In genomic region chr8:122585411-122585891, GRCm38 (mm10) we compare ENCODE assay signal across 13 mouse cellular contexts. TPM values are rescaled to one million over a fixed set of nuclear protein-coding genes. Genes with fewer than 3 reads are reported as not detected.
DNase-seq lines count a peak whose midpoint lies in the region; ATAC-seq and TF ChIP-seq lines count a peak whose summit lies in the region.
"Had no signal": no experiment of that assay in that cellular context is flagged by ENCODE, and none has a peak within 500 bp of the region (broad histone marks: within the 10 kb centered on the region; RNA-seq: fewer than 3 reads in every experiment).

No protein-coding gene starts in this region.

- no peak for TF ChIP-seq CTCF in stomach, postnatal 0 days (IDR thresholded peaks at IDR 0.05; ENCODE audit: low read depth)

- H3K9me3 ChIP-seq in kidney, embryonic 14.5 days (ENCODE audit: control insufficient read depth, low read length), result no peaks in the 10 kb centered on the region
- no peaks in the 10 kb centered on the region for H3K9me3 ChIP-seq in limb, embryonic 12.5 days
- no peaks in the 10 kb centered on the region for H3K9me3 ChIP-seq in stomach, postnatal 0 days (ENCODE audit: control insufficient read depth, low read length)
- H3K9me3 ChIP-seq: G1E had no signal

- no peak for DNase-seq in kidney, postnatal 25 days
- DNase-seq in adrenal gland, postnatal 36 days, result peak; percentile 43 to 52
- peak; percentile 75 for DNase-seq in stomach, postnatal 0 days (ENCODE audit: low spot score)
- no peak for DNase-seq in left cerebral cortex, postnatal 4 days
- no peak for DNase-seq in gastrocnemius, adult 8-10 months (ENCODE audit: low spot score in 2 of 2)
- DNase-seq: gastrocnemius, postnatal 10 days; heart, postnatal 14 days; kidney, adult 8-10 months; lung, postnatal 4 days; retina, postnatal 1 day had no signal

- H3K4me2 ChIP-seq in kidney, embryonic 14.5 days (replicated peaks; ENCODE audit: low read depth, low read length), result no peak overlapping the region
- no peak overlapping the region for H3K4me2 ChIP-seq in limb, embryonic 12.5 days
- no peak overlapping the region for H3K4me2 ChIP-seq in stomach, postnatal 0 days (replicated peaks; ENCODE audit: low read depth)

- no peaks in the 10 kb centered on the region for H3K36me3 ChIP-seq in kidney, embryonic 14.5 days (ENCODE audit: control insufficient read depth, insufficient read depth, low read length)
- no peaks in the 10 kb centered on the region for H3K36me3 ChIP-seq in limb, embryonic 12.5 days
- no peaks in the 10 kb centered on the region for H3K36me3 ChIP-seq in stomach, postnatal 0 days (ENCODE audit: control insufficient read depth, insufficient read depth, low read length)
- H3K36me3 ChIP-seq: G1E had no signal

- no peaks in the 10 kb centered on the region for H3K4me1 ChIP-seq in kidney, embryonic 14.5 days (ENCODE audit: control insufficient read depth, insufficient read depth, low read length)
- peaks cover 24% of the 10 kb centered on the region for H3K4me1 ChIP-seq in limb, embryonic 12.5 days (replicated peaks)
- no peaks in the 10 kb centered on the region for H3K4me1 ChIP-seq in stomach, postnatal 0 days (replicated peaks; ENCODE audit: control insufficient read depth, insufficient read depth)

- ATAC-seq in kidney, embryonic 14.5 days (ENCODE audit: low FRiP score, low TSS enrichment), result no peak
- ATAC-seq in limb, embryonic 12.5 days (ENCODE audit: insufficient number of reproducible peaks, insufficient read depth, low FRiP score, low TSS enrichment, low read depth), result no peak
- ATAC-seq in stomach, postnatal 0 days (ENCODE audit: low FRiP score, low TSS enrichment), result peak; percentile 70

- no peak overlapping the region for H3K9ac ChIP-seq in kidney, embryonic 14.5 days (ENCODE audit: low read depth, low read length)
- no peak overlapping the region for H3K9ac ChIP-seq in limb, embryonic 12.5 days (replicated peaks)
- no peak overlapping the region for H3K9ac ChIP-seq in stomach, postnatal 0 days (ENCODE audit: low read length)

- 39% methylated on average over 14 of the region's 14 CpGs for WGBS in kidney, embryonic 14.5 days
- WGBS in limb, embryonic 12.5 days, result 61% methylated on average over 14 of the region's 14 CpGs
- WGBS in stomach, postnatal 0 days, result 33% methylated on average over 14 of the region's 14 CpGs

- intact Hi-C loops in left cerebral cortex, postnatal 4 days (cut with DNase I), result no loop called here

- no peaks in the 10 kb centered on the region for H3K27me3 ChIP-seq in kidney, embryonic 14.5 days (ENCODE audit: control insufficient read depth, insufficient read depth, low read length)
- H3K27me3 ChIP-seq in limb, embryonic 12.5 days, result no peaks in the 10 kb centered on the region
- H3K27me3 ChIP-seq in stomach, postnatal 0 days (ENCODE audit: control insufficient read depth, insufficient read depth, low read length), result no peaks in the 10 kb centered on the region

- H3K27ac ChIP-seq in kidney, embryonic 14.5 days (ENCODE audit: low read depth, low read length), result peak overlapping the region; percentile 37; the same call in 1 of the 2 replicates
- peak overlapping the region; percentile 50; the same call in 1 of the 2 replicates for H3K27ac ChIP-seq in limb, embryonic 12.5 days
- peak overlapping the region; percentile 80 for H3K27ac ChIP-seq in stomach, postnatal 0 days (replicated peaks)

- no peak for TF ChIP-seq EP300 in stomach, postnatal 0 days (optimal IDR thresholded peaks at IDR 0.05)

- no peak overlapping the region for H3K4me3 ChIP-seq in kidney, embryonic 14.5 days (ENCODE audit: low read length)
- no peak overlapping the region for H3K4me3 ChIP-seq in limb, embryonic 12.5 days (replicated peaks)
- no peak overlapping the region for H3K4me3 ChIP-seq in stomach, postnatal 0 days (ENCODE audit: low read depth, low read length)

RNA-seq across cellular contexts. Expression of gene Aprt, which starts 8.7 kb away (rescaled TPM):
- 370 and 400 TPM in 2 replicates for polyA plus RNA-seq in kidney, embryonic 14.5 days (2014; fragmentation: Nextera tagmentation; extraction: Ambion mirVana)
- 10 to 100 TPM; 72.4 to 87.2 TPM for total RNA-seq in adrenal gland, postnatal 36 days (2021)
- polyA plus RNA-seq in limb, embryonic 12.5 days (2016; fragmentation: Nextera tagmentation; extraction: Ambion mirVana), result 299 and 305 TPM in 2 replicates
- 311 and 314 TPM in 2 replicates for polyA plus RNA-seq in stomach, postnatal 0 days (2015; fragmentation: Nextera tagmentation; extraction: Ambion mirVana)
- 100 to 1,000 TPM; 101 to 102 TPM for total RNA-seq in left cerebral cortex, postnatal 4 days (2021)
- 10 to 100 TPM; 42.7 to 49.4 (median 45.2) TPM for total RNA-seq in gastrocnemius, adult 8-10 months (2022)

RNA-seq across cellular contexts. Expression of gene Cdt1, which starts 17.6 kb away (rescaled TPM):
- polyA plus RNA-seq in kidney, embryonic 14.5 days (2014; fragmentation: Nextera tagmentation; extraction: Ambion mirVana), result 42.7 and 48.5 TPM in 2 replicates
- 1 to 10 TPM; 8.7 to 9.1 TPM for total RNA-seq in adrenal gland, postnatal 36 days (2021)
- 52.3 and 52.7 TPM in 2 replicates for polyA plus RNA-seq in limb, embryonic 12.5 days (2016; fragmentation: Nextera tagmentation; extraction: Ambion mirVana)
- 11.8 TPM in 2 replicates for polyA plus RNA-seq in stomach, postnatal 0 days (2015; fragmentation: Nextera tagmentation; extraction: Ambion mirVana)
- 1 to 10 TPM; 5.9 to 6.9 TPM for total RNA-seq in left cerebral cortex, postnatal 4 days (2021)
- total RNA-seq in gastrocnemius, adult 8-10 months (2022), result 1 to 10 TPM in 1 of 4 experiments, under 1 TPM in 3; 0.47 to 1.0 (median 0.83) TPM

RNA-seq across cellular contexts. Expression of gene Galns, which starts 25.8 kb away (rescaled TPM):
- polyA plus RNA-seq in kidney, embryonic 14.5 days (2014; fragmentation: Nextera tagmentation; extraction: Ambion mirVana), result 10.6 and 14.7 TPM in 2 replicates
- 1 to 10 TPM; 6.0 to 6.8 TPM for total RNA-seq in adrenal gland, postnatal 36 days (2021)
- 5.9 and 8.4 TPM in 2 replicates for polyA plus RNA-seq in limb, embryonic 12.5 days (2016; fragmentation: Nextera tagmentation; extraction: Ambion mirVana)
- polyA plus RNA-seq in stomach, postnatal 0 days (2015; fragmentation: Nextera tagmentation; extraction: Ambion mirVana), result 8.2 TPM in 2 replicates
- 10 to 100 TPM; 10.3 to 10.7 TPM for total RNA-seq in left cerebral cortex, postnatal 4 days (2021)
- total RNA-seq in gastrocnemius, adult 8-10 months (2022), result under 1 TPM; 0.92 to 0.96 (median 0.93) TPM

RNA-seq across cellular contexts. Expression of gene Trappc2l, which starts 26.0 kb away (rescaled TPM):
- polyA plus RNA-seq in kidney, embryonic 14.5 days (2014; fragmentation: Nextera tagmentation; extraction: Ambion mirVana), result 59.8 and 74.9 TPM in 2 replicates
- total RNA-seq in adrenal gland, postnatal 36 days (2021), result 10 to 100 TPM; 49.9 to 64.4 TPM
- polyA plus RNA-seq in limb, embryonic 12.5 days (2016; fragmentation: Nextera tagmentation; extraction: Ambion mirVana), result 39.0 and 48.0 TPM in 2 replicates
- polyA plus RNA-seq in stomach, postnatal 0 days (2015; fragmentation: Nextera tagmentation; extraction: Ambion mirVana), result 48.0 and 49.5 TPM in 2 replicates
- 10 to 100 TPM; 63.8 to 74.6 TPM for total RNA-seq in left cerebral cortex, postnatal 4 days (2021)
- total RNA-seq in gastrocnemius, adult 8-10 months (2022), result 10 to 100 TPM; 38.7 to 49.7 (median 44.0) TPM

RNA-seq across cellular contexts. Expression of gene Piezo1, which starts 34.3 kb away (rescaled TPM):
- 16.5 and 17.9 TPM in 2 replicates for polyA plus RNA-seq in kidney, embryonic 14.5 days (2014; fragmentation: Nextera tagmentation; extraction: Ambion mirVana)
- total RNA-seq in adrenal gland, postnatal 36 days (2021), result 10 to 100 TPM; 19.5 to 24.7 TPM
- 11.9 and 13.9 TPM in 2 replicates for polyA plus RNA-seq in limb, embryonic 12.5 days (2016; fragmentation: Nextera tagmentation; extraction: Ambion mirVana)
- polyA plus RNA-seq in stomach, postnatal 0 days (2015; fragmentation: Nextera tagmentation; extraction: Ambion mirVana), result 7.0 and 8.2 TPM in 2 replicates
- total RNA-seq in left cerebral cortex, postnatal 4 days (2021), result 10 to 100 TPM; 19.9 to 20.6 TPM
- 10 to 100 TPM; 11.7 to 14.4 (median 13.9) TPM for total RNA-seq in gastrocnemius, adult 8-10 months (2022)

Comparison
In these comparisons a context has a peak if more than half of its experiments do, and no peak if none do; other contexts are left out.
1. DNase-seq: peak in adrenal gland, postnatal 36 days (2 of 2) and stomach, postnatal 0 days (single experiment); none in kidney, postnatal 25 days (0 of 2), left cerebral cortex, postnatal 4 days (single experiment) and gastrocnemius, adult 8-10 months (0 of 2).
2. Peak in every context shown above with its lines, with median percentiles within 50 percentile points of each other: H3K27ac ChIP-seq.